Mouse (Mus musculus) MEL (cell line): ENCODE measurements around the gene Rps16. TPM values are rescaled to one million over a fixed set of nuclear protein-coding genes. Genes with fewer than 3 reads are reported as not detected.

ENCODE experiments used
- DNase-seq: peaks from one replicate; pipeline ENCODE4 v3.0.0; 2011; ENCODE audit warnings: low read depth, low spot score
- H3K27ac ChIP-seq: 2 replicates; pipeline ENCODE4 v1.5.1; 2012; ENCODE audit warnings: low read depth, mild to moderate bottlenecking, control low read depth, low read length, moderate library complexity; ENCODE audit not compliant: control insufficient read depth
- H3K27me3 ChIP-seq, 2 experiments: fragments of 150-350 bp in 1 of 2; sonication (generic) in 1 of 2; 2 replicates each; pipeline ENCODE4 v1.6.1; 2012; ENCODE audit warnings: low read length in 2 of 2, mild to moderate bottlenecking in 2 of 2, improper control_type of control experiment in 1 of 2, moderate library complexity in 1 of 2; ENCODE audit not compliant: insufficient read depth in 2 of 2, control insufficient read depth in 1 of 2
- H3K36me3 ChIP-seq, 2 experiments: 2 replicates each; pipeline ENCODE4 v1.6.1; 2012 to 2014; ENCODE audit warnings: low read length in 2 of 2, improper control_type of control experiment in 1 of 2, inconsistent platforms in 1 of 2, mild to moderate bottlenecking in 1 of 2; ENCODE audit not compliant: insufficient read depth in 2 of 2, control insufficient read depth in 1 of 2
- H3K4me1 ChIP-seq, 2 experiments: fragments of 150-350 bp in 1 of 2; sonication (generic) in 1 of 2; 2 replicates each; pipeline ENCODE4 v1.6.1; 2012; ENCODE audit warnings: low read length in 2 of 2, improper control_type of control experiment in 1 of 2, mild to moderate bottlenecking in 1 of 2; ENCODE audit not compliant: insufficient read depth in 2 of 2, control insufficient read depth in 1 of 2
- H3K4me3 ChIP-seq, 2 experiments: fragments of 150-350 bp in 1 of 2; sonication (generic) in 1 of 2; 2 replicates each; pipeline ENCODE4 v1.5.1; 2012; ENCODE audit warnings: low read depth in 2 of 2, low read length in 2 of 2, mild to moderate bottlenecking in 2 of 2, moderate library complexity in 2 of 2, control low read depth in 1 of 2, improper control_type of control experiment in 1 of 2; ENCODE audit not compliant: control insufficient read depth in 1 of 2, insufficient read depth in 1 of 2
- H3K79me2 ChIP-seq: 2 replicates; pipeline ENCODE4 v1.6.1; 2012; ENCODE audit warnings: mild to moderate bottlenecking, low read length, moderate library complexity; ENCODE audit not compliant: control insufficient read depth, poor library complexity, insufficient read depth
- H3K9ac ChIP-seq: 2 replicates; pipeline ENCODE4 v1.6.1; 2012; ENCODE audit warnings: low read depth, mild to moderate bottlenecking, control low read depth, low read length, moderate library complexity; ENCODE audit not compliant: control insufficient read depth, poor library complexity, severe bottlenecking
- H3K9me3 ChIP-seq: fragments of 150-350 bp; sonication (generic); replicated peaks from 2 replicates; pipeline ENCODE4 v1.6.1; 2012; ENCODE audit warnings: mild to moderate bottlenecking, low read length, improper control_type of control experiment, moderate library complexity; ENCODE audit not compliant: insufficient read depth
- BHLHE40 ChIP-seq: IDR thresholded peaks from 2 replicates; pipeline ENCODE4 v1.6.1; 2012; ENCODE audit warnings: low read depth, mild to moderate bottlenecking, inconsistent platforms, low read length, improper control_type of control experiment, borderline replicate concordance
- EP300 ChIP-seq, 2 experiments: IDR thresholded peaks; 2 replicates each; pipeline ENCODE4 v1.6.1; 2011; ENCODE audit warnings: improper control_type of control experiment in 2 of 2, low read length in 2 of 2, low read depth in 1 of 2, mild to moderate bottlenecking in 1 of 2
- ETS1 ChIP-seq: IDR thresholded peaks from 2 replicates; pipeline ENCODE4 v1.6.1; 2012; ENCODE audit warnings: low read depth, mild to moderate bottlenecking, inconsistent platforms, low read length, improper control_type of control experiment, moderate library complexity
- GABPA ChIP-seq: IDR thresholded peaks from 2 replicates; pipeline ENCODE4 v1.6.1; 2012; ENCODE audit warnings: low read depth, mild to moderate bottlenecking, inconsistent platforms, low read length, improper control_type of control experiment, moderate library complexity
- KAT2A ChIP-seq: conservative IDR thresholded peaks from 2 replicates; pipeline ENCODE4 v1.6.1; 2012; ENCODE audit warnings: low read depth, low read length, improper control_type of control experiment, inconsistent platforms
- MAX ChIP-seq: IDR thresholded peaks from 2 replicates; pipeline ENCODE4 v1.6.1; 2011; ENCODE audit warnings: low read length, improper control_type of control experiment
- MAZ ChIP-seq: IDR thresholded peaks from 2 replicates; pipeline ENCODE4 v1.6.1; 2012; ENCODE audit warnings: low read depth, mild to moderate bottlenecking, inconsistent platforms, low read length, improper control_type of control experiment
- MEF2A ChIP-seq: IDR thresholded peaks from 2 replicates; pipeline ENCODE4 v1.6.1; 2014; ENCODE audit warnings: low read depth, mild to moderate bottlenecking, inconsistent platforms, low read length, improper control_type of control experiment; ENCODE audit not compliant: poor library complexity, insufficient replicate concordance, severe bottlenecking; ENCODE audit errors: extremely low read depth
- MXI1 ChIP-seq: IDR thresholded peaks from 2 replicates; pipeline ENCODE4 v1.6.1; 2011; ENCODE audit warnings: mild to moderate bottlenecking, low read depth, low read length, improper control_type of control experiment
- MYB ChIP-seq: IDR thresholded peaks from 2 replicates; pipeline ENCODE4 v1.6.1; 2011; ENCODE audit warnings: mild to moderate bottlenecking, low read depth, low read length, improper control_type of control experiment
- MYC ChIP-seq: IDR thresholded peaks from 2 replicates; pipeline ENCODE4 v1.6.1; 2011; ENCODE audit warnings: low read depth, mild to moderate bottlenecking, low read length, improper control_type of control experiment, moderate library complexity
- NELFE ChIP-seq: IDR thresholded peaks from 2 replicates; pipeline ENCODE4 v1.6.1; 2011; ENCODE audit warnings: low read depth, low read length, improper control_type of control experiment
- NRF1 ChIP-seq: IDR thresholded peaks from 2 replicates; pipeline ENCODE4 v1.6.1; 2014; ENCODE audit warnings: low read depth, mild to moderate bottlenecking, inconsistent platforms, low read length, improper control_type of control experiment, moderate library complexity; ENCODE audit not compliant: poor library complexity, insufficient read depth, severe bottlenecking
- POLR2AphosphoS5 ChIP-seq: IDR thresholded peaks from 2 replicates; pipeline ENCODE4 v1.6.1; 2012; ENCODE audit warnings: low read depth, borderline replicate concordance, mild to moderate bottlenecking, inconsistent platforms, low read length, moderate library complexity, mixed read lengths
- RAD21 ChIP-seq: IDR thresholded peaks from 2 replicates; pipeline ENCODE4 v1.6.1; 2011; ENCODE audit warnings: mild to moderate bottlenecking, low read depth, low read length, improper control_type of control experiment
- RCOR1 ChIP-seq: IDR thresholded peaks from 2 replicates; pipeline ENCODE4 v1.6.1; 2012; ENCODE audit warnings: low read depth, mild to moderate bottlenecking, inconsistent platforms, low read length, improper control_type of control experiment
- TAL1 ChIP-seq: IDR thresholded peaks from 2 replicates; pipeline ENCODE4 v1.6.1; 2012; ENCODE audit warnings: mild to moderate bottlenecking, inconsistent platforms, low read length, moderate library complexity, mixed read lengths
- TBP ChIP-seq: IDR thresholded peaks from 2 replicates; pipeline ENCODE4 v1.8.0; 2011; ENCODE audit warnings: low read depth, low read length, improper control_type of control experiment
- USF1 ChIP-seq: IDR thresholded peaks from 2 replicates; pipeline ENCODE4 v1.6.1; 2014; ENCODE audit warnings: low read depth, mild to moderate bottlenecking, inconsistent platforms, low read length, improper control_type of control experiment, moderate library complexity
- ZKSCAN1 ChIP-seq: IDR thresholded peaks from 2 replicates; pipeline ENCODE4 v1.6.1; 2012; ENCODE audit warnings: low read depth, mild to moderate bottlenecking, inconsistent platforms, low read length, improper control_type of control experiment, moderate library complexity
- ZMIZ1 ChIP-seq: IDR thresholded peaks from 2 replicates; pipeline ENCODE4 v1.6.1; 2012; ENCODE audit warnings: low read depth, mild to moderate bottlenecking, inconsistent platforms, low read length, improper control_type of control experiment, moderate library complexity
- polyA plus RNA-seq, 2 experiments: library from polyadenylated mRNA; stranded (reverse) in 1 of 2; unstranded in 1 of 2; fragments of >175 nt in 1 of 2; fragments of >200 nt in 1 of 2; gene quantifications; 2 replicates each; pipeline versions ENCODE4 v1.2.1 to v1.2.4; 2012; ENCODE audit warnings: low replicate concordance in 2 of 2, low read depth in 1 of 2; ENCODE audit not compliant: insufficient read length in 2 of 2, insufficient read depth in 1 of 2, missing spikeins in 1 of 2
- total RNA-seq: library from RNA; depleted of rRNA; stranded (reverse); fragments of 300-350 nt; gene quantifications from 2 replicates; pipeline ENCODE4 v1.2.3, GENCODE M21; 2012

Gene Rps16
- total and polyA plus RNA-seq, 3 experiments: 1,661 to 2,343 (median 1,740) TPM

- Histone ChIP-seq H3K27ac (no peak overlapping the region), H3K9me3 (no peaks in the 10 kb centered on the region)
Observed at GRCm38 (mm10) chr7:28309737-28310136, 40.7 kb upstream of the Rps16 start.

GRCm38 (mm10) chr7:28311151-28311925 lies 39.1 kb upstream of the Rps16 start:
- H3K4me1 ChIP-seq: no peaks in the 10 kb centered on the region
- H3K36me3 ChIP-seq: peaks cover 1 to 5% of the 10 kb centered on the region in 2 experiments; a peak in 3 of 4 replicates

More at GRCm38 (mm10) chr7:28309737-28310136, 40.7 kb upstream of the Rps16 start:
- peaks cover 11% of the 10 kb centered on the region for H3K79me2 ChIP-seq
- no peaks in the 10 kb centered on the region for H3K4me1 ChIP-seq
- H3K27me3 ChIP-seq: no peaks in the 10 kb centered on the region
- no peak overlapping the region for H3K4me3 ChIP-seq
- TF ChIP-seq GABPA (no peak), KAT2A (no peak), MAZ (no peak), POLR2AphosphoS5 (no peak), NELFE (no peak)
- no peak overlapping the region for H3K9ac ChIP-seq
- H3K36me3 ChIP-seq: peaks cover 1 to 5% of the 10 kb centered on the region in 2 experiments; a peak in 3 of 4 replicates
- no peak for DNase-seq

GRCm38 (mm10) chr7:28311926-28312543 lies 38.4 kb upstream of the Rps16 start, which contains the start of gene Timm50:
TSS of gene Timm50 (minus strand) at chr7:28312072.
- Histone ChIP-seq H3K4me3 (peak within 1 kb of the TSS; percentile 68 to 78), H3K27ac (peak within 1 kb of the TSS; percentile 59), H3K9me3 (no peaks in the 10 kb centered on the region), H3K4me1 (no peaks in the 10 kb centered on the region), H3K27me3 (no peaks in the 10 kb centered on the region), H3K9ac (peak within 1 kb of the TSS; percentile 87), H3K36me3 (peaks cover under 1 to 5% of the 10 kb centered on the region in 2 experiments; a peak in 3 of 4 replicates), H3K79me2 (peaks cover 11% of the 10 kb centered on the region)
- peak; percentile 98 for DNase-seq
- TF ChIP-seq USF1 (peak; percentile 28; the same call in 1 of the 2 replicates), NRF1 (no peak), NELFE (peak; percentile 81), TAL1 (no peak), POLR2AphosphoS5 (no peak), MAZ (no peak), MYB (no peak), TBP (peak; percentile 76), GABPA (no peak), BHLHE40 (no peak), EP300 (IDR thresholded peaks at IDR 0.05; ENCODE audit: low read depth in 1 of 2, low read length in 2 of 2) (no peak), MYC (peak; percentile 86), MEF2A (no peak), RCOR1 (no peak), ETS1 (no peak), ZKSCAN1 (no peak), RAD21 (no peak), MXI1 (peak; percentile 85)

More at GRCm38 (mm10) chr7:28311151-28311925, 39.1 kb upstream of the Rps16 start:
- Histone ChIP-seq H3K9me3 (no peaks in the 10 kb centered on the region), H3K27me3 (no peaks in the 10 kb centered on the region), H3K79me2 (peaks cover 11% of the 10 kb centered on the region), H3K9ac (peak overlapping the region; percentile 87), H3K4me3 (peak overlapping the region; percentile 68 to 70), H3K27ac (peak overlapping the region; percentile 17)
- DNase-seq: no peak
- no peak for TF ChIP-seq KAT2A
- 0 out of 2 replicates have a peak, but pooled peaks have one; percentile 43 for TF ChIP-seq MAZ
- TF ChIP-seq ETS1: no peak
- peak; percentile 2; the same call in 1 of the 2 replicates for TF ChIP-seq MYC
- peak; percentile 76; the same call in 1 of the 2 replicates for TF ChIP-seq MAX
- TF ChIP-seq ZMIZ1: no peak
